Mouse (Mus musculus): ENCODE results near the gene Rnf224. TPM values are rescaled to one million over a fixed set of nuclear protein-coding genes. Genes with fewer than 3 reads are reported as not detected.

Rnf224 gene
- polyA plus RNA-seq, 1 experiment from 2014 or later, result not detected

- H3K9ac ChIP-seq (ENCODE audit: low read length), result 0 out of 2 replicates have a peak overlapping the region, but pooled peaks have one; percentile 7
- DNase-seq (ENCODE audit: low spot score) (no peak), ATAC-seq (ENCODE audit: insufficient number of reproducible peaks, low FRiP score, low TSS enrichment, low read depth) (no peak)
- H3K9me3 ChIP-seq (ENCODE audit: control insufficient read depth, low read length), result no peaks in the 10 kb centered on the region
- no peak overlapping the region for H3K27ac ChIP-seq (replicated peaks; ENCODE audit: low read depth, low read length)
- no peak overlapping the region for H3K4me3 ChIP-seq (ENCODE audit: low read depth, low read length)
- WGBS, result 89% methylated on average over 4 of the region's 4 CpGs
- no peaks in the 10 kb centered on the region for H3K27me3 ChIP-seq (ENCODE audit: control insufficient read depth, insufficient read depth, low read length)
- no peak overlapping the region for H3K4me2 ChIP-seq (ENCODE audit: low read depth, severe bottlenecking)
- H3K4me1 ChIP-seq (ENCODE audit: control insufficient read depth, insufficient read depth, low read length), result peaks cover 8% of the 10 kb centered on the region
- H3K36me3 ChIP-seq (ENCODE audit: control insufficient read depth, insufficient read depth, low read length), result no peaks in the 10 kb centered on the region
These were observed 9.2 kb downstream of the Rnf224 start for GRCm38 (mm10) chr2:25227406-25227805.

DNA sequence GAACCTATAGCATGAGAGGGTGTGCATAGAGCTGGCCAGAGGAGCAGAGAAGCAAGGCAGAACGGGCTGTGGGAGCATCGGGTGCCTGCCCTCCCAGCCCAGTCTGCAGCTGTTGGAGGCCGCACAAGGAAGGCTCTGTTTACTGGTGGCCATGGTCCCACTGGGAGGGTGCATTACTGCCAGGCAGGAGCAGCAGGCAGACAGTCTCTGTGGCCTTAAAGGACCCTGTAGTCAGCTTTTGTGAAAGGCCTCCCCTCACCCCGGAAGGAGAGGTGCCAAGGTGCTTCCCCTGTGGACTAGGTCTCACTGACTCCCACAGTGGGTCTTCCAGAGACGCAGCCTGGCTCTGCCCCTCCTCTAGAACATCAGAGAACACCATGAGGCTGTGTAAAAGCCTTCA is 9.7 kb downstream of the Rnf224 start:
- Histone ChIP-seq H3K4me3 (ENCODE audit: low read depth, low read length) (no peak overlapping the region), H3K27me3 (ENCODE audit: control insufficient read depth, insufficient read depth, low read length) (no peaks in the 10 kb centered on the region), H3K4me2 (ENCODE audit: low read depth, severe bottlenecking) (no peak overlapping the region), H3K9me3 (ENCODE audit: control insufficient read depth, low read length) (no peaks in the 10 kb centered on the region), H3K36me3 (ENCODE audit: control insufficient read depth, insufficient read depth, low read length) (no peaks in the 10 kb centered on the region; the same call in 1 of the 2 replicates), H3K4me1 (ENCODE audit: control insufficient read depth, insufficient read depth, low read length) (peaks cover 8% of the 10 kb centered on the region), H3K27ac (replicated peaks; ENCODE audit: low read depth, low read length) (no peak overlapping the region), H3K9ac (ENCODE audit: low read length) (no peak overlapping the region)
- no peak for ATAC-seq (ENCODE audit: insufficient number of reproducible peaks, low FRiP score, low TSS enrichment, low read depth)
- DNase-seq (ENCODE audit: low spot score), result no peak
- 76% methylated on average over 5 of the region's 5 CpGs for whole genome bisulfite sequencing

DNA sequence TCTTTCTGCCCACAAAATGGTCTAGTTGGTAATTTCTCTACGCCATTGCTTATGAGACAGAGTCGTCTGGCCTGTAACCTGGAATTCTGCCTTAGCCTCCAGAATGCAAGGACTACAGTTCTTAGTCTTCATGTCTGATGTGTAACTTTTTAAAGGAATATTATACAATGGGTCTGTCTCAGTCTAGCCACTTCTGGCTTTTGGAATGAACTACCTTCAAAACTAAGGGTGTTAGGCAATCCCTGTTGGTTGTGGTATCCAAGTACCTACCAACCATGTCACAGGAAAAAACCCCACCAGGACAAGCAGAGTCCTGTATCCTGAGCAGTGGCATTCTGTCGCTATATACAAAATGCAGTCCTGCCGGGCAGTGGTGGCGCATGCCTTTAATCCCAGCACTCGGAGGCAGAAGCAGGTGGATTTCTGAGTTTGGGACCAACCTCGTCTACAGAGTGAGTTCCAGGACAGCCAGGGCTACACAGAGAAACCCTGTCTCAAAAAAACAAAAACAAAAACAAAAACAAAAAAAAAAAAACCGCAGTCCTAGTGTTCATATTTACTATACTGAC is 10.7 kb downstream of the Rnf224 start:
- Histone ChIP-seq H3K4me1 (ENCODE audit: control insufficient read depth, insufficient read depth, low read length) (peaks cover 8% of the 10 kb centered on the region), H3K27me3 (ENCODE audit: control insufficient read depth, insufficient read depth, low read length) (no peaks in the 10 kb centered on the region), H3K9ac (ENCODE audit: low read length) (no peak overlapping the region), H3K9me3 (ENCODE audit: control insufficient read depth, low read length) (no peaks in the 10 kb centered on the region), H3K27ac (replicated peaks; ENCODE audit: low read depth, low read length) (peak overlapping the region; percentile 96), H3K4me3 (ENCODE audit: low read depth, low read length) (peak overlapping the region; percentile 85), H3K4me2 (ENCODE audit: low read depth, severe bottlenecking) (peak overlapping the region; percentile 64), H3K36me3 (ENCODE audit: control insufficient read depth, insufficient read depth, low read length) (peaks cover 2% of the 10 kb centered on the region; the same call in 1 of the 2 replicates)
- ATAC-seq (ENCODE audit: insufficient number of reproducible peaks, low FRiP score, low TSS enrichment, low read depth), result no peak
- DNase-seq (ENCODE audit: low spot score), result no peak
- 74% methylated on average over 8 of the region's 8 CpGs for WGBS

GRCm38 (mm10) chr2:25224766-25225752 is 11.5 kb downstream of the Rnf224 start:
- no peaks in the 10 kb centered on the region for H3K27me3 ChIP-seq (ENCODE audit: control insufficient read depth, insufficient read depth, low read length)
- peak overlapping the region; percentile 64 for H3K4me2 ChIP-seq (ENCODE audit: low read depth, severe bottlenecking)
- peaks cover 8% of the 10 kb centered on the region for H3K4me1 ChIP-seq (ENCODE audit: control insufficient read depth, insufficient read depth, low read length)
- 2% methylated on average over 41 of the region's 41 CpGs for WGBS
- ATAC-seq (ENCODE audit: insufficient number of reproducible peaks, low FRiP score, low TSS enrichment, low read depth), result peak; percentile 96
- peak overlapping the region; percentile 96 for H3K27ac ChIP-seq (replicated peaks; ENCODE audit: low read depth, low read length)
- H3K9me3 ChIP-seq (ENCODE audit: control insufficient read depth, low read length), result no peaks in the 10 kb centered on the region
- peak; percentile 97 for DNase-seq (ENCODE audit: low spot score)
- peak overlapping the region; percentile 65 for H3K9ac ChIP-seq (ENCODE audit: low read length)
- peaks cover 2% of the 10 kb centered on the region; the same call in 1 of the 2 replicates for H3K36me3 ChIP-seq (ENCODE audit: control insufficient read depth, insufficient read depth, low read length)
- peak overlapping the region; percentile 85 for H3K4me3 ChIP-seq (ENCODE audit: low read depth, low read length)

DNA sequence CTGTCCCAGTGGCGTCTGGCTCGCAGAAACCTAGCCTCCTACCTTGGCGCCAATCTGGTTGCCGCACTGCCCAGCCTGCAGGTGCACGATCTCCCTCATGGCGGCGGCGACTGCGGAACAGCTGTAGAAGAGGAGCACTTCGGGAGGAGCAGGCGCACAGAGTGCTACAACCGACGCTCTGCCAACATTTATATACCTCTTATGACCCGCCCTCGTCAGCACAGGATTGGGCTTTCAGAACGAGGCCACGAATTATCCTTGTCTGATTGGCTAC is 12.2 kb downstream of the Rnf224 start, which contains the start of gene Tubb4b:
Gene Tubb4b, minus strand, starts transcription at position 211 of the 274 bp plus-strand sequence.
- H3K9ac ChIP-seq (ENCODE audit: low read length), result peak within 1 kb of the TSS; percentile 82
- H3K27me3 ChIP-seq (ENCODE audit: control insufficient read depth, insufficient read depth, low read length), result no peaks in the 10 kb centered on the region
- H3K36me3 ChIP-seq (ENCODE audit: control insufficient read depth, insufficient read depth, low read length), result peaks cover 2% of the 10 kb centered on the region; the same call in 1 of the 2 replicates
- under 1% methylated on average over 17 of the region's 17 CpGs for WGBS
- peak within 1 kb of the TSS; percentile 96 for H3K27ac ChIP-seq (replicated peaks; ENCODE audit: low read depth, low read length)
- ATAC-seq (ENCODE audit: insufficient number of reproducible peaks, low FRiP score, low TSS enrichment, low read depth) (no peak), DNase-seq (ENCODE audit: low spot score) (no peak)
- H3K4me3 ChIP-seq (ENCODE audit: low read depth, low read length), result peak within 1 kb of the TSS; percentile 85
- peak within 1 kb of the TSS; percentile 93 for H3K4me2 ChIP-seq (ENCODE audit: low read depth, severe bottlenecking)
- H3K4me1 ChIP-seq (ENCODE audit: control insufficient read depth, insufficient read depth, low read length), result peaks cover 8% of the 10 kb centered on the region
- H3K9me3 ChIP-seq (ENCODE audit: control insufficient read depth, low read length), result no peaks in the 10 kb centered on the region

DNA sequence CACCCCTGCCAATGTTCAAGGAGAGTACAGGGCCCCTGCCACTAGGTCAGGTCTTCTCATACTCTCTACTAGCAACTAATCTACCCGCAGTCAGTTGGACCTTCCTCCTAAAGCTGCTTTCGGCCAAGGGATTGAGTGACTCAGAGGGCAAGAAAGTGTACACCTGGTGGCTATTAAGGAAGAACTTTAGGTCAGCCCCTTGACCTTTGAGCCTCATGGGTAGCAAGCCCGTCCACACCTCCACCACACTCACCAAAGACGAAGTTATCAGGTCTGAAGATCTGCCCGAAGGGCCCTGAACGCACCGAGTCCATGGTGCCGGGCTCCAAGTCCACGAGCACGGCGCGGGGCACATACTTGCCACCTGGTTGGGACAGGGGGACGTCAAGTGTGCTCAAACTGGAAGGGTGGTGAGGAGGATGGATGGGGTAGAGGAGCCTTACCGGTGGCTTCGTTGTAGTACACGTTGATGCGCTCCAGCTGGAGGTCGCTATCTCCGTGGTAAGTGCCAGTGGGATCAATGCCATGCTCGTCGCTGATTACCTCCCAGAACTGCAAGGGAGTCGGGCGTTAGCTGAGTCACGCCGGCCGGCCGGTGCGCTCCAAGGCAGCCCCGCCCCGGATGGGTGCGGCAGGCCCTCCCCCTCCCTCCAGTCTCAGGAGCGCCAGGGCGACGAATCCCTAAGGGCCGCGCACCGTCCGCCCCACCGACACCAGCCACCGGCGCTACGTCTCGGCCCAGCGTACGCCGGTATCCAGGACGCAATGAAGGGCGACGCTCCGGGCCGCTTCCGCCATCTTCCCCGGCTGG is 12.7 kb downstream of the Rnf224 start:
- 1% methylated on average over 53 of the region's 53 CpGs for WGBS
- Histone ChIP-seq H3K36me3 (ENCODE audit: control insufficient read depth, insufficient read depth, low read length) (peaks cover 2% of the 10 kb centered on the region; the same call in 1 of the 2 replicates), H3K9me3 (ENCODE audit: control insufficient read depth, low read length) (no peaks in the 10 kb centered on the region), H3K27me3 (ENCODE audit: control insufficient read depth, insufficient read depth, low read length) (no peaks in the 10 kb centered on the region), H3K4me2 (ENCODE audit: low read depth, severe bottlenecking) (peak overlapping the region; percentile 93), H3K9ac (ENCODE audit: low read length) (peak overlapping the region; percentile 82), H3K4me1 (ENCODE audit: control insufficient read depth, insufficient read depth, low read length) (peaks cover 8% of the 10 kb centered on the region), H3K4me3 (ENCODE audit: low read depth, low read length) (peak overlapping the region; percentile 85), H3K27ac (replicated peaks; ENCODE audit: low read depth, low read length) (peak overlapping the region; percentile 88)
- DNase-seq (ENCODE audit: low spot score) (peak; percentile 36), ATAC-seq (ENCODE audit: insufficient number of reproducible peaks, low FRiP score, low TSS enrichment, low read depth) (peak; percentile 16)

GRCm38 (mm10) chr2:25221331-25221772 is 15.2 kb downstream of the Rnf224 start:
- Histone ChIP-seq H3K9ac (ENCODE audit: low read length) (no peak overlapping the region), H3K36me3 (ENCODE audit: control insufficient read depth, insufficient read depth, low read length) (peaks cover 2% of the 10 kb centered on the region; the same call in 1 of the 2 replicates), H3K4me2 (ENCODE audit: low read depth, severe bottlenecking) (no peak overlapping the region), H3K4me3 (ENCODE audit: low read depth, low read length) (no peak overlapping the region), H3K4me1 (ENCODE audit: control insufficient read depth, insufficient read depth, low read length) (peaks cover 8% of the 10 kb centered on the region), H3K9me3 (ENCODE audit: control insufficient read depth, low read length) (no peaks in the 10 kb centered on the region), H3K27ac (replicated peaks; ENCODE audit: low read depth, low read length) (no peak overlapping the region), H3K27me3 (ENCODE audit: control insufficient read depth, insufficient read depth, low read length) (no peaks in the 10 kb centered on the region)
- no peak for DNase-seq (ENCODE audit: low spot score)
- ATAC-seq (ENCODE audit: insufficient number of reproducible peaks, low FRiP score, low TSS enrichment, low read depth), result no peak
- 69% methylated on average over 5 of the region's 5 CpGs for WGBS

DNA sequence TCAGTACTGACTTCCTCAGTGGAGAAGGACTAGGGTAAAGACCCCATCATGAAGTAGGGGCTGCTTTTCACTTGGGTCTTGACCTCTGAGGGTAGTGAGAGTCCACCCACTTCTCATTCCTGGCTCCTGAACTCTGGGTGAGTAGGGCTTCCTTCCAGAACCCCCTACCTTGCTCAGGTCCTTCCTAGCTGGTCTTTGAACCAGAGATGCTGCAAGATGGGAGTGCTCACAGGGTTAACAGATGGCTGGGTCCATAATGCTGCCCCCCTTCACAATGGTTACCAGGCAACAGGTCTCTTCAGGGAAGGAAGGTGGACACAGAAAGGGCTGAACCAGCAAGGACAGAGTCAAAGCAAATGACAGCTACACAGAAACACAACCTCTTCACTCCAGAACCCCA is 18.1 kb downstream of the Rnf224 start, which contains the start of gene Fam166a:
Gene Fam166a, plus strand, starts transcription at position 301 of the 400 bp plus-strand sequence.
- no peak within 1 kb of the TSS for H3K4me2 ChIP-seq (ENCODE audit: low read depth, severe bottlenecking)
- H3K4me1 ChIP-seq (ENCODE audit: control insufficient read depth, insufficient read depth, low read length), result peaks cover 3% of the 10 kb centered on the region; the same call in 1 of the 2 replicates
- H3K9me3 ChIP-seq (ENCODE audit: control insufficient read depth, low read length), result no peaks in the 10 kb centered on the region
- no peaks in the 10 kb centered on the region for H3K27me3 ChIP-seq (ENCODE audit: control insufficient read depth, insufficient read depth, low read length)
- ATAC-seq (ENCODE audit: insufficient number of reproducible peaks, low FRiP score, low TSS enrichment, low read depth) (no peak), DNase-seq (ENCODE audit: low spot score) (no peak)
- H3K4me3 ChIP-seq (ENCODE audit: low read depth, low read length), result no peak within 1 kb of the TSS
- H3K9ac ChIP-seq (ENCODE audit: low read length), result no peak within 1 kb of the TSS
- H3K36me3 ChIP-seq (ENCODE audit: control insufficient read depth, insufficient read depth, low read length), result peaks cover 2% of the 10 kb centered on the region; the same call in 1 of the 2 replicates
- H3K27ac ChIP-seq (replicated peaks; ENCODE audit: low read depth, low read length), result no peak within 1 kb of the TSS

Data from limb, embryonic 11.5 days (tissue).